Mouse (Mus musculus): ENCODE measurements around the gene Sbds.
"Not testable (repeated sequence)": the region's sequence is repeated elsewhere in the genome, so short reads cannot be mapped to it uniquely, and the experiment has no call there.

The Sbds gene

GRCm38 (mm10) chr5:130255799-130256525 lies 632 bp upstream of the Sbds start:
- DNase-seq, result not testable (repeated sequence)

- peak; percentile 43 for DNase-seq
Observed at GRCm38 (mm10) chr5:130254164-130255016, 940 bp downstream of the Sbds start.

GRCm38 (mm10) chr5:130247823-130248222 lies 7.5 kb downstream of the Sbds start:
- no peak for DNase-seq

GRCm38 (mm10) chr5:130241426-130241825 lies 13.9 kb downstream of the Sbds start:
- no peak for DNase-seq

- DNase-seq, result no peak
Observed at GRCm38 (mm10) chr5:130239856-130240255, 15.5 kb downstream of the Sbds start.

GRCm38 (mm10) chr5:130239236-130239635 lies 16.1 kb downstream of the Sbds start:
- DNase-seq, result no peak

GRCm38 (mm10) chr5:130236302-130236701 lies 19.0 kb downstream of the Sbds start:
- no peak for DNase-seq

GRCm38 (mm10) chr5:130228120-130228519 lies 27.2 kb downstream of the Sbds start:
- no peak for DNase-seq

- no peak for DNase-seq
Observed at GRCm38 (mm10) chr5:130226790-130227189, 28.5 kb downstream of the Sbds start.

GRCm38 (mm10) chr5:130222146-130223004 lies 33.0 kb downstream of the Sbds start:
- DNase-seq, result peak; percentile 96

GRCm38 (mm10) chr5:130221760-130222145 lies 33.6 kb downstream of the Sbds start:
- no peak for DNase-seq

GRCm38 (mm10) chr5:130221316-130221715 lies 34.0 kb downstream of the Sbds start:
- no peak for DNase-seq

GRCm38 (mm10) chr5:130218336-130218735 lies 37.0 kb downstream of the Sbds start:
- DNase-seq, result no peak

GRCm38 (mm10) chr5:130217406-130217805 lies 37.9 kb downstream of the Sbds start:
- peak; percentile 22 for DNase-seq

- DNase-seq, result no peak
Observed at GRCm38 (mm10) chr5:130216781-130217180, 38.5 kb downstream of the Sbds start, which contains the start of gene Tmem248. Gene Tmem248 (plus strand): TSS chr5:130217081.

- no peak for DNase-seq
Observed at GRCm38 (mm10) chr5:130212956-130213355, 42.4 kb downstream of the Sbds start.

GRCm38 (mm10) chr5:130207299-130207698 lies 48.0 kb downstream of the Sbds start:
- peak; percentile 28 for DNase-seq

GRCm38 (mm10) chr5:130205441-130206023 lies 49.8 kb downstream of the Sbds start:
- no peak for DNase-seq

GRCm38 (mm10) chr5:130204560-130204959 lies 50.8 kb downstream of the Sbds start:
- DNase-seq, result no peak

GRCm38 (mm10) chr5:130203948-130204347 lies 51.4 kb downstream of the Sbds start:
- peak; percentile 28 for DNase-seq

- peak; percentile 55 for DNase-seq
Observed at GRCm38 (mm10) chr5:130200233-130201029, 54.9 kb downstream of the Sbds start.

- DNase-seq, result no peak
Observed at GRCm38 (mm10) chr5:130197981-130198380, 57.3 kb downstream of the Sbds start.

Data from lung, postnatal 14 days (tissue).